Mouse (Mus musculus) stomach, postnatal 0 days (tissue): ENCODE measurements at regions not wholly inside any gene's neighbourhood (a gene's known extent, or its start where the extent isn't known, plus 50 kb on each side); places are given as distances from the start of the nearest gene placed in this dataset.

Experiments used
- CTCF ChIP-seq: IDR thresholded peaks from 2 replicates; pipeline ENCODE4 v1.5.1; 2016; ENCODE audit warnings: antibody characterized with exemption, low read depth, mild to moderate bottlenecking, moderate library complexity
- EP300 ChIP-seq: optimal IDR thresholded peaks from 2 replicates; pipeline ENCODE3; 2016; ENCODE audit warnings: antibody characterized with exemption

GRCm38 (mm10) chr1:128983411-128983810, 289.7 kb upstream of the Thsd7b start:
- TF ChIP-seq CTCF = no peak
- TF ChIP-seq EP300 = no peak
